Mouse (Mus musculus) midbrain, embryonic 11.5 days (tissue): Measurements from ENCODE around the gene Fbxo44. TPM values are rescaled to one million over a fixed set of nuclear protein-coding genes. Genes with fewer than 3 reads are reported as not detected.
"Not testable (repeated sequence)": the region's sequence is repeated elsewhere in the genome, so short reads cannot be mapped to it uniquely, and the experiment has no call there.

ENCODE experiments used
- ATAC-seq: fragments of 200-750 bp; cut with Nextera tagmentation; 2 replicates; pipeline ENCODE4 v1.8.0; 2017; ENCODE audit warnings: moderate TSS enrichment, moderate library complexity; ENCODE audit not compliant: low FRiP score
- DNase-seq: peaks from one replicate; pipeline ENCODE4 v3.0.0; 2015; ENCODE audit warnings: low spot score; ENCODE audit errors: missing footprints
- H3K27ac ChIP-seq: fragments of 300-500 bp; sonication (generic); 2 replicates; pipeline ENCODE4 v1.5.1; 2014; ENCODE audit warnings: low read depth, low read length
- H3K27me3 ChIP-seq: fragments of 300-500 bp; sonication (generic); 2 replicates; pipeline ENCODE4 v1.6.1; 2014; ENCODE audit warnings: mild to moderate bottlenecking, low read length, moderate library complexity, mixed read lengths; ENCODE audit not compliant: control insufficient read depth, insufficient read depth
- H3K36me3 ChIP-seq: fragments of 300-500 bp; sonication (generic); 2 replicates; pipeline ENCODE4 v1.6.1; 2014; ENCODE audit warnings: mild to moderate bottlenecking, low read length, moderate library complexity, mixed read lengths; ENCODE audit not compliant: control insufficient read depth, insufficient read depth
- H3K4me1 ChIP-seq: fragments of 300-500 bp; sonication (generic); 2 replicates; pipeline ENCODE4 v1.6.1; 2014; ENCODE audit warnings: low read length; ENCODE audit not compliant: control insufficient read depth, insufficient read depth
- H3K4me2 ChIP-seq: fragments of 300-500 bp; sonication (generic); 2 replicates; pipeline ENCODE4 v1.6.1; 2014; ENCODE audit warnings: mild to moderate bottlenecking, moderate library complexity
- H3K4me3 ChIP-seq: fragments of 300-500 bp; sonication (generic); 2 replicates; pipeline ENCODE4 v1.5.1; 2014; ENCODE audit warnings: low read depth, low read length
- H3K9ac ChIP-seq: fragments of 300-500 bp; sonication (generic); 2 replicates; pipeline ENCODE4 v1.6.1; 2014; ENCODE audit warnings: low read length
- H3K9me3 ChIP-seq: fragments of 300-500 bp; sonication (generic); 2 replicates; pipeline ENCODE4 v1.6.1; 2016; ENCODE audit warnings: low read length; ENCODE audit not compliant: control insufficient read depth
- WGBS: fragments of 180-500 bp; shearing (Covaris S2); extraction: QIAGEN DNeasy Blood & Tissue Kit; methylation state at CpG from one replicate; pipeline ENCODE4 v1.1.7; 2014; 5-methylcytosine and 5-hydroxymethylcytosine counted together
- polyA plus RNA-seq: library from polyadenylated mRNA; unstranded; fragments of >200 nt; fragmentation: Nextera tagmentation; extraction: Ambion mirVana; gene quantifications from 2 replicates; pipeline ENCODE4 v1.2.1, GENCODE M21; 2014

The Fbxo44 gene
- polyA plus RNA-seq = 65.3 and 71.4 TPM in 2 replicates

DNA sequence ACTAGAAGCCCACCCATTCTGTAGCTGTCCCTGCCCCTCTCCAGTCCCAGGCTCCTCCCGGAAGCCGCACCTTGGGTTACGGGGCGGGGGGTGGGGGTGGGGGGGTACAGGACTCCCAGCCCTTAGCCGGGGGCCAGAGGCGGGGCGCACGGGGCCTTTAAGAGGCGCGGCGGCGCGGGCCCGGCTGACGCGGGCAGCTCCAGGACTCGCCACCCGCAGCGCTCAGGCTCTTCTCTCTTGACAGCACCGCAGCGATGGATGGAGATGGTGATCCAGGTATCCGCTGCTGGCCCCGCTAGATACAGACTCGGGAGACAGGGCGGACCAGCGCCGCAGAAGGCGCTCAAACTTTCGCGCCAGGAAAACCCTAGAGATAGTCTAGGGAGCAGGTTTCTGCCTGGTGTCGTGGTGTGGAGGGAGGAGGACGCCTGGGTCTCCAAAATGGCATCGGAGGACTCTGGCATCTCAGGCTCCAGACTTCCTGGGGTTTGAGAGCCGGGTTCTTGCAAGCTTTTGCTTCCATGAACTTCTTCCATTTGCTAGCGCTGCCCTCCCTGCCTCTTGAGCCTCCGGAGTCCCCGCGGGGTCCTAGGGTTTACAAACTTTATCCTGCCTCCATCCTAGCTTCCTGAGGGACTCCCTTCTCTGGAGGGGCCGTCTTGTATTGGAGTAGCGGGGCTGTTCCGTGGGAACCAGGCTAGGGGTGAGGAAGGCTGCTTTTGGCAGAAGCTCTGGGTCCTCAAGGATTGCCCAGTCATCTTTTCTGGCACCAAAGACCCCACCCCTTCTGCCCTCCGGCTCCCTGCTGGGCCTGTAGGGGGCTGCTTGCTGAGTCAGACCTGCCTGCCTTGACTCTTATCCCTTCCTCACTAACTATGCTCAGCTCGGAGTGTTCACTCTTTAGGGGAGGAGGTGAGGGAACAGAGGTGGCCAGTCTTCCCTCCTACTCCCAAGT, at the start of gene Fbxo44, which contains the start of gene Fbxo2:
Fbxo44 (minus strand) TSS at position 47 of the 955 bp plus-strand sequence.
Fbxo2 (plus strand) TSS at position 186 of the 955 bp plus-strand sequence.
- H3K9me3 ChIP-seq = no peaks in the 10 kb centered on the region
- 0% methylated on average over 38 of the region's 43 CpGs for WGBS
- H3K27me3 ChIP-seq = peaks cover 50% of the 10 kb centered on the region
- H3K27ac ChIP-seq = peak within 1 kb of the TSS; percentile 75
- ATAC-seq (no peak), DNase-seq (peak; percentile 94)
- H3K4me2 ChIP-seq = peak within 1 kb of the TSS; percentile 88
- peaks cover 23% of the 10 kb centered on the region for H3K4me1 ChIP-seq
- no peaks in the 10 kb centered on the region; the same call in 1 of the 2 replicates for H3K36me3 ChIP-seq
- H3K4me3 ChIP-seq = peak within 1 kb of the TSS; percentile 65
- peak within 1 kb of the TSS; percentile 77 for H3K9ac ChIP-seq

DNA sequence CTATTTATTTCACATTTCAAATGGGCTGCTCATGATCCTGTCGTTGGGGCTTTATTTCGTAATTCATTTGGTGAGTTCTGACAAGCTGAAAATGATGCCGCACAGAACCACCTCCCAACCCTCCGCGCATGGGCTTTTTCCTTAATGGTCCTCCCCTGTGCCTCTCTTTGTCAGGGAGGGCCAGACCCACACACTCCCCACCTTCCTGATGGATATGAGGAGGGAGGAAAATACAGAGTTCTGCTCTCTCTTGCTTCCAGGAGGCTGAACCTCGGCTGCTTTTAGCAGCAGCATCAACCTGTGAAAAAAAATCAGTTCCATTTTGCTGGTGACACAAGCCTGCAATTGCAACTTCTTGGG, 44.6 kb upstream of the Fbxo44 start:
- Histone ChIP-seq H3K4me3 (no peak overlapping the region), H3K36me3 (no peaks in the 10 kb centered on the region), H3K4me2 (no peak overlapping the region), H3K4me1 (no peaks in the 10 kb centered on the region), H3K27me3 (no peaks in the 10 kb centered on the region), H3K27ac (no peak overlapping the region), H3K9ac (no peak overlapping the region), H3K9me3 (no peaks in the 10 kb centered on the region)
- no peak for ATAC-seq
- 65% methylated on average over 6 of the region's 6 CpGs for WGBS
- DNase-seq = no peak

DNA sequence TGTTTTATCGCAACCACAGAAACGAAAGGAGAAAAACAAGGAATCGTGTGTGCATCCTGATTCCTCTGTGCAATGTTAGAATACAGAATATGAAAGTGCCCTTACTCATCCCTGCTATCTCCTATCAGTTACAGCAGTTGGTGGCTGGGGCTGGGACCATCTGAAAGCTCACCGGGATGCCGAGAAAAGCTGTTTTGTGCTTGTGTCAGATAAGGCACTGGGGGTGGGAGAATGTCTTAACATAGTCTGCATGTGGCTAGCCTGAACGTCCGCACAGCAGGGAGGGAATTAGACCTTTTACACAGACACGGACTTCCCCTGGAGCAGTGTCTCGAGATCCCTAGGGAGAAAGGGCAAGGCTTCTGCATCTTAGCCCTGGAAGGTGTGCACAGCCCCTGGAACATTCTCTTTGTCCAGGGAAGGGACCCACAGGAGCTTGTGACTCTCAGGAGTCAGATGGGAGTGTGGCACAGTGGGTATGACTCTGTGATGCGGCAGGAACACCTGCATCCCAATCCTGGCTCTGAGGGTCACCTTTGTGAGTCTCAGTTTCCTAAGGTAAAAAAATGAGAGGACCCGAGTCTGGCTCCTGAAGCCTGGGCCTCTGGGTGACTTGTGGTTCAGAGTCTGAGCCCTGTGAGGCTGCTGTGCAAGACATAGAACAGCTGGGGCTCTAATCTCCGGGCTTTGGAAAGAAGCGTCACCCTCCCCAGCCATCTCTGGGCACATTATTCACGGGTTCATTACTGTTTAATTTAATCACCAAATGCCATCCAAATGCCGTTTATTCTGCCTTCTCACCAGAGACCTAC, 44.0 kb upstream of the Fbxo44 start:
- Histone ChIP-seq H3K4me1 (no peaks in the 10 kb centered on the region), H3K4me3 (no peak overlapping the region), H3K27ac (no peak overlapping the region; the same call in 1 of the 2 replicates), H3K4me2 (no peak overlapping the region), H3K36me3 (no peaks in the 10 kb centered on the region), H3K27me3 (no peaks in the 10 kb centered on the region), H3K9me3 (no peaks in the 10 kb centered on the region), H3K9ac (no peak overlapping the region)
- WGBS = 52% methylated on average over 15 of the region's 15 CpGs
- ATAC-seq (no peak), DNase-seq (no peak)

DNA sequence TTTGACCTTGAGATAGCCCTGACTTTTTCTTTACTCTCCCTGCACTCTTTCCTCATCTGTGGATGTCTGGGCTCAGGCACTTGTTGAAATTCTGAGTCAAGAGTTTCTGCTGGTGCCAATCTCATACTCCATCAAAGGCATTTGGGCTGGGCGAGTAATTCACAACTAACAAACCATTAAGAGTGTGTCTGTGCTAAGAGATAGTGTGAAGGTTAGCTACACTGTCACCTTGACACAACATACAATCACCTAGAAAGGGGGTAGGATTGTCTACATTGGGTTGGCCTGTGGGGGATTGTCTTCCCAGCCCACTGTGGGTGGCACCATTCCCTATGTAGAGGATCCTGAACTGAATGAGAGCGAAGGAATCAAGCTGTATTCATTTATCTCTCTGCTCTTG, 43.3 kb upstream of the Fbxo44 start:
- no peak for ATAC-seq
- WGBS = 90% methylated on average over 2 of the region's 2 CpGs
- Histone ChIP-seq H3K9me3 (no peaks in the 10 kb centered on the region), H3K4me1 (no peaks in the 10 kb centered on the region), H3K27me3 (no peaks in the 10 kb centered on the region), H3K36me3 (no peaks in the 10 kb centered on the region), H3K27ac (no peak overlapping the region), H3K4me2 (no peak overlapping the region), H3K4me3 (no peak overlapping the region), H3K9ac (no peak overlapping the region)
- no peak for DNase-seq

DNA sequence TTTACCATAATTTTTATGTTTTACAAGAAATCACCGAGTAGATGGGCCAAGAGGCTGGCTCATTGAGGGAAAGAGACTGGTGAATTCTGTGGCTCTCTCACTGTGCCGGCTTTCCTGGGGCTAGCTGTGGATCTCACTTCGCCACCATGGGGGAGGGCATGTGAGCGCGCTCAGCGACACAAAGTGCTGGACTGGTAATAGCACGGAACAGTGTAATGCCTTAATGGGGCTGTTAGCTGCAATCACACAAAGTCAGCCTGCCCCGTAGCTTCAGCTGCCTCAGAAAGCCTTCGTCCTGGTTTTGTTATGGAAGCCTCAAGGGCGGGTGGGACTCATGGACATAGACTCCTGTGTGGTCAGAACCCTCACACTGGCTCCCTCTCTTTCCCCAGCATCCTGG, 38.4 kb upstream of the Fbxo44 start:
- Histone ChIP-seq H3K27ac (no peak overlapping the region), H3K36me3 (no peaks in the 10 kb centered on the region), H3K9me3 (no peaks in the 10 kb centered on the region), H3K4me2 (no peak overlapping the region), H3K9ac (no peak overlapping the region), H3K4me3 (no peak overlapping the region), H3K4me1 (0 out of 2 replicates have a peak, but pooled peaks cover under 1% of the 10 kb centered on the region), H3K27me3 (no peaks in the 10 kb centered on the region)
- WGBS = 52% methylated on average over 10 of the region's 10 CpGs
- no peak for ATAC-seq
- DNase-seq = no peak

DNA sequence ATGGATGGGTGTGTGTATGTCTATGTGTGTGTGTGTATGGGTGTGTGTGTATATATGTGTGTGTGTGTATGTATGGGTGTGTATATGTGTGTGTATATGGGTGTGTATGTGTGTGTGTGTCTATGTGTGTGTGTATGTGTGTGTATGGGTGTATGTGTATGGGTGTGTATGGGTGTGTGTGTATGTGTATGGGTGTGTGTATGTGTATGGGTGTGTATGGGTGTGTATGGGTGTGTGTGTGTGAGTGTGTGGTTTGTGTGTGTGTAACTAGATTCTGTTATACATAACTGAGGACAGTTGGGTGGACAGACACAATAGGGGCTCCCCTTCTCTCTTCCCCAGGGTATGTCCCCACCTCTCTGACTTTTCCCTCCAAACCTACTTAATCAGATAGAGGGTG, 34.1 kb upstream of the Fbxo44 start:
- no peak for ATAC-seq
- Histone ChIP-seq H3K4me2 (no peak overlapping the region), H3K4me3 (no peak overlapping the region), H3K9ac (no peak overlapping the region), H3K4me1 (peaks cover 10% of the 10 kb centered on the region; the same call in 1 of the 2 replicates), H3K36me3 (no peaks in the 10 kb centered on the region), H3K27me3 (no peaks in the 10 kb centered on the region), H3K9me3 (no peaks in the 10 kb centered on the region), H3K27ac (no peak overlapping the region)
- no peak for DNase-seq

DNA sequence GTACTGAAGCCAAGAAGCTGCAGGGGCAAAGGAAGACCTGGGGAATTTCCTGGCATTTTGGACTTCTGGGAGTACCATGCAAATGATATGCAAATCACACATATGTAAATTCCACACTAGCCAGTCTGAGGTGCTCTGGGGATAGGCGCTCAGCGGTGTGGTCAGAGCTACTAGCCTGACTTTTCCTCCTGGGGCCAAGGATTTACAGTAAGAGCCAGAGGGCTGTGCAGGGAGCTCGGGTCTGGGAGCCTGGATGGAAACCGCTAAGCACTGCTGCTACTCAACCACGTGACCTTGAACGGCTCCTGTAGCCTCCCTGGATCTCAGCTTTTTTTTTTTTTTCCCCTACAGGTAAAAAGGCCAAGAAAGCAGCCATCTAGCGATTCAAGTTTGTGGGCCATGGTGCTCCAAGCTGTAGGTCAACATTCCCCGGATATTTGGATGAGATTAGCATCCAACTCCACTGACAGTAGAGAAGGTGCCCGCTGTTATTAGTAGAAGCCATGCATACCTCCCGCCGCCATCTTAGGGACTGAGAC, 32.5 kb upstream of the Fbxo44 start:
- Histone ChIP-seq H3K4me2 (no peak overlapping the region), H3K27me3 (no peaks in the 10 kb centered on the region), H3K36me3 (no peaks in the 10 kb centered on the region), H3K4me1 (peaks cover 10% of the 10 kb centered on the region; the same call in 1 of the 2 replicates), H3K9ac (no peak overlapping the region), H3K27ac (no peak overlapping the region), H3K9me3 (no peaks in the 10 kb centered on the region), H3K4me3 (no peak overlapping the region)
- WGBS = 40% methylated on average over 11 of the region's 11 CpGs
- DNase-seq (no peak), ATAC-seq (peak; percentile 56; the same call in 1 of the 2 replicates)

DNA sequence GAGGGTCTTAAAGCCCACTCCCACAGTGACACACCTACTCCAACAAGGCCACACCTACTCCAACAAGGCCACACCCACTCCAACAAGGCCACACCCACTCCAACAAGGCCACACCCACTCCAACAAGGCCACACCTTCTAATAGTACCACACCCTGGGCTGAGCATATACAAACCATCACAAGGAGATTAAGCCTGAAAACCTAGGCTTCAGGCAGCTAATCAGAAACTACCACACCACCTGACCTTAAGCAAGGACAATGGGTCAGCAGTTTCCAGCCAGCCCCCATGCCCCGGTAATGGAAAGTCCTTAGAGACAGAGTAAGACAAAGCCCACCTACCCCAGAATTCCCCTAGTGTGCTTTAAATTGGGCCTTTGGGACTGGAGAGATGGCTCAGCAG, 28.5 kb upstream of the Fbxo44 start:
- H3K9ac ChIP-seq, H3K36me3 ChIP-seq, H3K27ac ChIP-seq, H3K4me2 ChIP-seq, H3K9me3 ChIP-seq, DNase-seq, H3K4me1 ChIP-seq, ATAC-seq, H3K4me3 ChIP-seq, H3K27me3 ChIP-seq: not testable (repeated sequence)
- WGBS = 85% methylated on average over 1 of the region's 1 CpGs
